Mouse (Mus musculus) ES-Bruce4 (cell line): ENCODE measurements around the gene Ube2dnl1.

Source experiments
- CTCF ChIP-seq: IDR thresholded peaks from one replicate; pipeline ENCODE4 v1.8.1; 2011; ENCODE audit warnings: low read depth, low read length
- POLR2A ChIP-seq: IDR thresholded peaks from one replicate; pipeline ENCODE4 v1.8.1; 2011; ENCODE audit warnings: low read length; ENCODE audit not compliant: insufficient read depth

GRCm38 (mm10) chrX:114904712-114905111 lies at the start of gene Ube2dnl1:
- no peak for TF ChIP-seq CTCF
- no peak for TF ChIP-seq POLR2A
